Mouse (Mus musculus) MEL (cell line): ENCODE measurements around the gene Bcl7c. TPM values are rescaled to one million over a fixed set of nuclear protein-coding genes. Genes with fewer than 3 reads are reported as not detected.

Experiments
- DNase-seq: peaks from one replicate; pipeline ENCODE4 v3.0.0; 2011; ENCODE audit warnings: low read depth, low spot score
- H3K27ac ChIP-seq: 2 replicates; pipeline ENCODE4 v1.5.1; 2012; ENCODE audit warnings: low read depth, mild to moderate bottlenecking, control low read depth, low read length, moderate library complexity; ENCODE audit not compliant: control insufficient read depth
- H3K27me3 ChIP-seq, 2 experiments: fragments of 150-350 bp in 1 of 2; sonication (generic) in 1 of 2; 2 replicates each; pipeline ENCODE4 v1.6.1; 2012; ENCODE audit warnings: low read length in 2 of 2, mild to moderate bottlenecking in 2 of 2, improper control_type of control experiment in 1 of 2, moderate library complexity in 1 of 2; ENCODE audit not compliant: insufficient read depth in 2 of 2, control insufficient read depth in 1 of 2
- H3K36me3 ChIP-seq, 2 experiments: 2 replicates each; pipeline ENCODE4 v1.6.1; 2012 to 2014; ENCODE audit warnings: low read length in 2 of 2, improper control_type of control experiment in 1 of 2, inconsistent platforms in 1 of 2, mild to moderate bottlenecking in 1 of 2; ENCODE audit not compliant: insufficient read depth in 2 of 2, control insufficient read depth in 1 of 2
- H3K4me1 ChIP-seq, 2 experiments: fragments of 150-350 bp in 1 of 2; sonication (generic) in 1 of 2; 2 replicates each; pipeline ENCODE4 v1.6.1; 2012; ENCODE audit warnings: low read length in 2 of 2, improper control_type of control experiment in 1 of 2, mild to moderate bottlenecking in 1 of 2; ENCODE audit not compliant: insufficient read depth in 2 of 2, control insufficient read depth in 1 of 2
- H3K4me3 ChIP-seq, 2 experiments: fragments of 150-350 bp in 1 of 2; sonication (generic) in 1 of 2; 2 replicates each; pipeline ENCODE4 v1.5.1; 2012; ENCODE audit warnings: low read depth in 2 of 2, low read length in 2 of 2, mild to moderate bottlenecking in 2 of 2, moderate library complexity in 2 of 2, control low read depth in 1 of 2, improper control_type of control experiment in 1 of 2; ENCODE audit not compliant: control insufficient read depth in 1 of 2, insufficient read depth in 1 of 2
- H3K79me2 ChIP-seq: 2 replicates; pipeline ENCODE4 v1.6.1; 2012; ENCODE audit warnings: mild to moderate bottlenecking, low read length, moderate library complexity; ENCODE audit not compliant: control insufficient read depth, poor library complexity, insufficient read depth
- H3K9ac ChIP-seq: 2 replicates; pipeline ENCODE4 v1.6.1; 2012; ENCODE audit warnings: low read depth, mild to moderate bottlenecking, control low read depth, low read length, moderate library complexity; ENCODE audit not compliant: control insufficient read depth, poor library complexity, severe bottlenecking
- H3K9me3 ChIP-seq: fragments of 150-350 bp; sonication (generic); replicated peaks from 2 replicates; pipeline ENCODE4 v1.6.1; 2012; ENCODE audit warnings: mild to moderate bottlenecking, low read length, improper control_type of control experiment, moderate library complexity; ENCODE audit not compliant: insufficient read depth
- BHLHE40 ChIP-seq: IDR thresholded peaks from 2 replicates; pipeline ENCODE4 v1.6.1; 2012; ENCODE audit warnings: low read depth, mild to moderate bottlenecking, inconsistent platforms, low read length, improper control_type of control experiment, borderline replicate concordance
- CHD1 ChIP-seq: IDR thresholded peaks from 2 replicates; pipeline ENCODE4 v1.6.1; 2012; ENCODE audit warnings: low read depth, mild to moderate bottlenecking, inconsistent platforms, low read length, improper control_type of control experiment
- CHD2 ChIP-seq: IDR thresholded peaks from 2 replicates; pipeline ENCODE4 v1.6.1; 2011; ENCODE audit warnings: low read length, improper control_type of control experiment
- E2F4 ChIP-seq: IDR thresholded peaks from 2 replicates; pipeline ENCODE4 v1.6.1; 2011; ENCODE audit warnings: low read depth, low read length, improper control_type of control experiment, borderline replicate concordance
- ELF1 ChIP-seq: IDR thresholded peaks from 2 replicates; pipeline ENCODE4 v1.6.1; 2014; ENCODE audit warnings: low read depth, mild to moderate bottlenecking, inconsistent platforms, low read length, improper control_type of control experiment, moderate library complexity
- ETS1 ChIP-seq: IDR thresholded peaks from 2 replicates; pipeline ENCODE4 v1.6.1; 2012; ENCODE audit warnings: low read depth, mild to moderate bottlenecking, inconsistent platforms, low read length, improper control_type of control experiment, moderate library complexity
- GABPA ChIP-seq: IDR thresholded peaks from 2 replicates; pipeline ENCODE4 v1.6.1; 2012; ENCODE audit warnings: low read depth, mild to moderate bottlenecking, inconsistent platforms, low read length, improper control_type of control experiment, moderate library complexity
- GATA1 ChIP-seq: IDR thresholded peaks from 2 replicates; pipeline ENCODE4 v1.6.1; 2011; ENCODE audit warnings: low read depth, low read length, improper control_type of control experiment
- HCFC1 ChIP-seq: IDR thresholded peaks from 2 replicates; pipeline ENCODE4 v1.6.1; 2012; ENCODE audit warnings: low read depth, mild to moderate bottlenecking, inconsistent platforms, low read length, improper control_type of control experiment, moderate library complexity
- JUND ChIP-seq: IDR thresholded peaks from 2 replicates; pipeline ENCODE4 v1.6.1; 2011; ENCODE audit warnings: low read depth, mild to moderate bottlenecking, improper control_type of control experiment, low read length
- MAFK ChIP-seq: IDR thresholded peaks from 2 replicates; pipeline ENCODE4 v1.6.1; 2011; ENCODE audit warnings: low read depth, mild to moderate bottlenecking, low read length, improper control_type of control experiment, borderline replicate concordance
- MAX ChIP-seq: IDR thresholded peaks from 2 replicates; pipeline ENCODE4 v1.6.1; 2011; ENCODE audit warnings: low read length, improper control_type of control experiment
- MAZ ChIP-seq: IDR thresholded peaks from 2 replicates; pipeline ENCODE4 v1.6.1; 2012; ENCODE audit warnings: low read depth, mild to moderate bottlenecking, inconsistent platforms, low read length, improper control_type of control experiment
- MEF2A ChIP-seq: IDR thresholded peaks from 2 replicates; pipeline ENCODE4 v1.6.1; 2014; ENCODE audit warnings: low read depth, mild to moderate bottlenecking, inconsistent platforms, low read length, improper control_type of control experiment; ENCODE audit not compliant: poor library complexity, insufficient replicate concordance, severe bottlenecking; ENCODE audit errors: extremely low read depth
- MXI1 ChIP-seq: IDR thresholded peaks from 2 replicates; pipeline ENCODE4 v1.6.1; 2011; ENCODE audit warnings: mild to moderate bottlenecking, low read depth, low read length, improper control_type of control experiment
- MYB ChIP-seq: IDR thresholded peaks from 2 replicates; pipeline ENCODE4 v1.6.1; 2011; ENCODE audit warnings: mild to moderate bottlenecking, low read depth, low read length, improper control_type of control experiment
- NELFE ChIP-seq: IDR thresholded peaks from 2 replicates; pipeline ENCODE4 v1.6.1; 2011; ENCODE audit warnings: low read depth, low read length, improper control_type of control experiment
- NRF1 ChIP-seq: IDR thresholded peaks from 2 replicates; pipeline ENCODE4 v1.6.1; 2014; ENCODE audit warnings: low read depth, mild to moderate bottlenecking, inconsistent platforms, low read length, improper control_type of control experiment, moderate library complexity; ENCODE audit not compliant: poor library complexity, insufficient read depth, severe bottlenecking
- POLR2AphosphoS2 ChIP-seq: IDR thresholded peaks from 2 replicates; pipeline ENCODE4 v1.6.1; 2011; ENCODE audit warnings: low read length, improper control_type of control experiment
- POLR2AphosphoS5 ChIP-seq: IDR thresholded peaks from 2 replicates; pipeline ENCODE4 v1.6.1; 2012; ENCODE audit warnings: low read depth, borderline replicate concordance, mild to moderate bottlenecking, inconsistent platforms, low read length, moderate library complexity, mixed read lengths
- RAD21 ChIP-seq: IDR thresholded peaks from 2 replicates; pipeline ENCODE4 v1.6.1; 2011; ENCODE audit warnings: mild to moderate bottlenecking, low read depth, low read length, improper control_type of control experiment
- RCOR1 ChIP-seq: IDR thresholded peaks from 2 replicates; pipeline ENCODE4 v1.6.1; 2012; ENCODE audit warnings: low read depth, mild to moderate bottlenecking, inconsistent platforms, low read length, improper control_type of control experiment
- SIN3A ChIP-seq: IDR thresholded peaks from 2 replicates; pipeline ENCODE4 v1.6.1; 2012; ENCODE audit warnings: low read length, improper control_type of control experiment, inconsistent platforms
- SMC3 ChIP-seq: IDR thresholded peaks from 2 replicates; pipeline ENCODE4 v1.6.1; 2011; ENCODE audit warnings: low read depth, low read length, improper control_type of control experiment
- TAL1 ChIP-seq: IDR thresholded peaks from 2 replicates; pipeline ENCODE4 v1.6.1; 2012; ENCODE audit warnings: mild to moderate bottlenecking, inconsistent platforms, low read length, moderate library complexity, mixed read lengths
- UBTF ChIP-seq: IDR thresholded peaks from 2 replicates; pipeline ENCODE4 v1.6.1; 2012; ENCODE audit warnings: low read depth, mild to moderate bottlenecking, inconsistent platforms, low read length, improper control_type of control experiment, moderate library complexity, borderline replicate concordance; ENCODE audit not compliant: insufficient read depth
- USF1 ChIP-seq: IDR thresholded peaks from 2 replicates; pipeline ENCODE4 v1.6.1; 2014; ENCODE audit warnings: low read depth, mild to moderate bottlenecking, inconsistent platforms, low read length, improper control_type of control experiment, moderate library complexity
- ZC3H11A ChIP-seq: IDR thresholded peaks from 2 replicates; pipeline ENCODE4 v1.6.1; 2012; ENCODE audit warnings: low read depth, mild to moderate bottlenecking, inconsistent platforms, low read length, improper control_type of control experiment
- ZKSCAN1 ChIP-seq: IDR thresholded peaks from 2 replicates; pipeline ENCODE4 v1.6.1; 2012; ENCODE audit warnings: low read depth, mild to moderate bottlenecking, inconsistent platforms, low read length, improper control_type of control experiment, moderate library complexity
- ZMIZ1 ChIP-seq: IDR thresholded peaks from 2 replicates; pipeline ENCODE4 v1.6.1; 2012; ENCODE audit warnings: low read depth, mild to moderate bottlenecking, inconsistent platforms, low read length, improper control_type of control experiment, moderate library complexity
- ZNF384 ChIP-seq: IDR thresholded peaks from 2 replicates; pipeline ENCODE4 v1.6.1; 2012; ENCODE audit warnings: low read depth, mild to moderate bottlenecking, inconsistent platforms, low read length, improper control_type of control experiment
- polyA plus RNA-seq, 2 experiments: library from polyadenylated mRNA; stranded (reverse) in 1 of 2; unstranded in 1 of 2; fragments of >175 nt in 1 of 2; fragments of >200 nt in 1 of 2; gene quantifications; 2 replicates each; pipeline versions ENCODE4 v1.2.1 to v1.2.4; 2012; ENCODE audit warnings: low replicate concordance in 2 of 2, low read depth in 1 of 2; ENCODE audit not compliant: insufficient read length in 2 of 2, insufficient read depth in 1 of 2, missing spikeins in 1 of 2
- total RNA-seq: library from RNA; depleted of rRNA; stranded (reverse); fragments of 300-350 nt; gene quantifications from 2 replicates; pipeline ENCODE4 v1.2.3, GENCODE M21; 2012

The Bcl7c gene
- total and polyA plus RNA-seq, 3 experiments, result 72.4 to 98.4 TPM; not detected in 1

DNA sequence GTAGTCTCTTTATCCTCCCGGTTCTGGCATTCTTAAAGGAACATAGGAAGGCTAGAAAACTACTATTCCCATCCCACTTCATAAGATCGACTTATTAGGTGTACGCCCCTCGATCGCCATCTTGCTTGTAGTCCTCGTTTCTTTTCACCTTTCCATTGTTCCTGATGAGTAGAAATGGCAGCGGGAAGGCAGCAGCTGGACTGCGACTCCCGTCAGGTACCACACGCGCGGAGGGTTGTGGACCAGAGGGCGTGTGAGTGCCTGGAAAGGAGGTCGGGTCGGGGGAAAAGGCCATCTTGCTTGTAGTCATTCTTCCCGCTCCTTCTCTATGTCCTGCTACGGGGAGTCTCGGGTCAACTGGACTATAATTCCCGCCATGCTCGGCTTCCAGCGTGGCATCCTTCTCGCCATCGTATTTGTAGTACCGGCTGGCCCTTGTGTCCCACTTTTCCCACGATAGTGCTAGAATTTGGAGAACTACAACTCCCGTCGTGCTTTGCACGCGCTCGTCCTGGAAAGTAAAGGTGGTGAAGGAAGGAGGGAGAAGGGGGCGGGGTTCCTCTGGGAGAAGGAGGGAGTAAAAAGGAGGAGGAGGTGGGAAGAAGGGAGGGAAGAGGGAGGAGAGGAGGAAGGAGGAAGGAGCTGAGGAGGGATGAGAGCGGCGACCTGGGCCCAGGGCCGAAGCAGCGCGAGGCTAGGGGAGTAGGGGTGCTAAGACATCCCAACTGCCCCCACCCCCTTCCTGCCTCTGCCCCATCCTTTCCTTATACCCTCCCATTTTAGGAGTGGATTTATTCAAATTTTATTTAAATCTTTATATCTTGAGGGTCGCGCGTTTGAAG lies 37.1 kb upstream of the Bcl7c start (continued):
- TF ChIP-seq POLR2AphosphoS2, result peak; percentile 53; the same call in 1 of the 2 replicates
- TF ChIP-seq HCFC1, result peak; percentile 89
- 0 out of 2 replicates have a peak, but pooled peaks have one; percentile 16 for TF ChIP-seq USF1
- TF ChIP-seq GATA1, result 0 out of 2 replicates have a peak, but pooled peaks have one; percentile 1

DNA sequence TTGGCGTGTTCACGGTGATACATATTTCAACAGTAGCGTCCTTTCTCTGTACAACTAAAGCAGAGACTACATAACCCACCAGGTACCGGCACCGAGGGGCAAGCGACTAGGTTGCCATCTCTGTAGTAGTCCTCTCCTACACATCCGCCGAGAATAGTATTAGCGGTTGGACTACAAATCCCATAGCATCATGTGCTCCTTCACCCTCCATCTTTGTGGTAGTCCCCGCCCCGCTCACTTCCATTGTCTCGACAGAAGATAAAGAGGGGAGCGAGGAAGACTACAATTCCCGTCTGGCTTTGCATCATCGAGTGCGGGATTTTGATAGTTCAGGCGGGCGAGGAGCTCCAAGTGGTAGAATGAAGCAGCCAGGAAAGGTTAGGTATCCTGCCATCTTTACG lies 36.5 kb upstream of the Bcl7c start:
- Histone ChIP-seq H3K27ac (peak overlapping the region; percentile 72), H3K9me3 (no peaks in the 10 kb centered on the region), H3K4me3 (peak overlapping the region; percentile 70 to 72), H3K27me3 (no peaks in the 10 kb centered on the region), H3K36me3 (peaks cover 0 to 6% of the 10 kb centered on the region in 2 experiments; a peak in 2 of 4 replicates), H3K79me2 (peaks cover 2% of the 10 kb centered on the region; the same call in 1 of the 2 replicates), H3K9ac (peak overlapping the region; percentile 72), H3K4me1 (peaks cover 0 to 8% of the 10 kb centered on the region in 2 experiments; a peak in 1 of 4 replicates)
- peak; percentile 98 for DNase-seq
- TF ChIP-seq ZMIZ1, result peak; percentile 46; the same call in 1 of the 2 replicates
- peak; percentile 70 for TF ChIP-seq CHD2
- no peak; the same call in 1 of the 2 replicates for TF ChIP-seq MXI1
- TF ChIP-seq GABPA, result no peak
- TF ChIP-seq MAZ, result peak; percentile 39; the same call in 1 of the 2 replicates
- peak; percentile 44 for TF ChIP-seq ELF1
- peak; percentile 51; the same call in 1 of the 2 replicates for TF ChIP-seq POLR2AphosphoS2
- peak; percentile 92 for TF ChIP-seq HCFC1
- no peak; the same call in 1 of the 2 replicates for TF ChIP-seq ETS1
- no peak for TF ChIP-seq POLR2AphosphoS5
- peak; percentile 84 for TF ChIP-seq SIN3A
- no peak for TF ChIP-seq MAFK
- no peak for TF ChIP-seq CHD1
- TF ChIP-seq MEF2A, result no peak
- no peak for TF ChIP-seq TAL1
- peak; percentile 62 for TF ChIP-seq NELFE
- peak; percentile 80 for TF ChIP-seq USF1
- no peak for TF ChIP-seq UBTF
- no peak for TF ChIP-seq ZC3H11A
- TF ChIP-seq RAD21, result no peak
- TF ChIP-seq NRF1, result peak; percentile 18; the same call in 1 of the 2 replicates
- TF ChIP-seq MYB, result no peak
- TF ChIP-seq MAX, result 0 out of 2 replicates have a peak, but pooled peaks have one; percentile 29
- TF ChIP-seq E2F4, result 0 out of 2 replicates have a peak, but pooled peaks have one; percentile 44
- TF ChIP-seq ZNF384, result no peak
- peak; percentile 59; the same call in 1 of the 2 replicates for TF ChIP-seq GATA1
- TF ChIP-seq JUND, result no peak
- TF ChIP-seq SMC3, result no peak
- TF ChIP-seq ZKSCAN1, result no peak
- no peak for TF ChIP-seq BHLHE40
- TF ChIP-seq RCOR1, result peak; percentile 26; the same call in 1 of the 2 replicates
